ENCODE assay signal across 7 mouse cellular contexts in the genomic region with DNA sequence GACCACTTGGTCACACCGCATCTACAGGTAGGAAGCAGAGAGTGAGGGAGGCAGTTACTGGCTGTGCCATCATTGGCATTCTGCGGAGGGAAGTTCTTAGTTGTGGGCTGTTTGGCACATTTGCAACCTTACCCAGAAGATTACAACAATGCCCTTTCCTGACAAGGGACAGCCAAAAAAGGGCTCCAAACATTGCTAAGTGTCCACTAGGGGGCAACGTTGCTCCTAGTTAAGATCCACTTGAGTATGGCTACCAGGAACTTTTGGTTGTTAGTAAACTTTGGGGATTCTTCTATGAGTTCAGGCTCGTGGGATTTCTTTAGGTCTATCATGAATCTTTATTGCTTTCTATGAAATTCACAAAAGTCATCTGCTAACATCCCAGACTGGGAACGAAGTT.
DNase-seq lines count a peak whose midpoint lies in the region; ATAC-seq and TF ChIP-seq lines count a peak whose summit lies in the region.

No protein-coding gene starts in this region.

- peaks cover 6% of the 10 kb centered on the region; the same call in 1 of the 2 replicates for H3K9me3 ChIP-seq in midbrain, embryonic 10.5 days (replicated peaks)
- peaks cover 6% of the 10 kb centered on the region; the same call in 1 of the 2 replicates for H3K9me3 ChIP-seq in midbrain, embryonic 13.5 days
- no peaks in the 10 kb centered on the region for H3K9me3 ChIP-seq in liver, postnatal 0 days (ENCODE audit: low read length)

- peak; percentile 68 for TF ChIP-seq CTCF in liver, postnatal 0 days (IDR thresholded peaks at IDR 0.05; ENCODE audit: low read depth)

- no peaks in the 10 kb centered on the region for H3K4me1 ChIP-seq in midbrain, embryonic 10.5 days
- no peaks in the 10 kb centered on the region for H3K4me1 ChIP-seq in midbrain, embryonic 13.5 days (replicated peaks)
- no peaks in the 10 kb centered on the region for H3K4me1 ChIP-seq in liver, postnatal 0 days (ENCODE audit: insufficient read depth)

- no peaks in the 10 kb centered on the region for H3K36me3 ChIP-seq in midbrain, embryonic 10.5 days
- no peaks in the 10 kb centered on the region; the same call in 1 of the 2 replicates for H3K36me3 ChIP-seq in midbrain, embryonic 13.5 days
- no peaks in the 10 kb centered on the region for H3K36me3 ChIP-seq in liver, postnatal 0 days (replicated peaks; ENCODE audit: insufficient read depth, low read length)

- no peak for ATAC-seq in midbrain, embryonic 13.5 days
- no peak for ATAC-seq in liver, postnatal 0 days

- DNase-seq in midbrain, embryonic 10.5 days (ENCODE audit: low spot score), result peak; percentile 59
- DNase-seq in adrenal gland, adult 2 months, result peak; percentile 54
- peak; percentile 45 to 63 for DNase-seq in cerebellum, postnatal 36 days
- peak; percentile 46 for DNase-seq in hindlimb bud, embryonic 11.5 days (ENCODE audit: extremely low spot score, low read depth, low spot score)
- DNase-seq in liver, postnatal 0 days, result peak; percentile 38
- peak; percentile 44 to 46 for DNase-seq in right cerebral cortex, adult 2 months (ENCODE audit: low spot score in 2 of 2)

- no peak overlapping the region for H3K27ac ChIP-seq in midbrain, embryonic 10.5 days (replicated peaks)
- no peak overlapping the region for H3K27ac ChIP-seq in midbrain, embryonic 13.5 days
- no peak overlapping the region for H3K27ac ChIP-seq in liver, postnatal 0 days (ENCODE audit: low read depth)

- H3K27me3 ChIP-seq in midbrain, embryonic 10.5 days (ENCODE audit: low read depth, poor library complexity, severe bottlenecking), result no peaks in the 10 kb centered on the region
- no peaks in the 10 kb centered on the region for H3K27me3 ChIP-seq in midbrain, embryonic 13.5 days
- no peaks in the 10 kb centered on the region for H3K27me3 ChIP-seq in liver, postnatal 0 days (ENCODE audit: insufficient read depth, low read length)

- no peak overlapping the region for H3K9ac ChIP-seq in midbrain, embryonic 13.5 days (replicated peaks)
- no peak overlapping the region for H3K9ac ChIP-seq in liver, postnatal 0 days (replicated peaks)

- TF ChIP-seq EP300 in liver, postnatal 0 days (IDR thresholded peaks at IDR 0.05; ENCODE audit: low read depth), result no peak

- H3K4me2 ChIP-seq in midbrain, embryonic 13.5 days (replicated peaks), result no peak overlapping the region
- H3K4me2 ChIP-seq in liver, postnatal 0 days (ENCODE audit: low read depth, low read length), result no peak overlapping the region

- 43% methylated on average over 5 of the region's 5 CpGs for WGBS in midbrain, embryonic 10.5 days
- 47% methylated on average over 5 of the region's 5 CpGs for WGBS in midbrain, embryonic 13.5 days
- WGBS in liver, postnatal 0 days (ENCODE audit: insufficient replicate concordance), result 33% methylated on average over 5 of the region's 5 CpGs

- no peak overlapping the region for H3K4me3 ChIP-seq in midbrain, embryonic 10.5 days
- H3K4me3 ChIP-seq in midbrain, embryonic 13.5 days (replicated peaks), result no peak overlapping the region
- H3K4me3 ChIP-seq in liver, postnatal 0 days (ENCODE audit: low read depth, low read length), result no peak overlapping the region
